Mouse (Mus musculus) limb, embryonic 11.5 days (tissue): ENCODE data around the gene Slc16a1. TPM values are rescaled to one million over a fixed set of nuclear protein-coding genes. Genes with fewer than 3 reads are reported as not detected.

Experiments used
- ATAC-seq: fragments of 200-750 bp; cut with Nextera tagmentation; 2 replicates; pipeline ENCODE4 v1.8.0; 2017; ENCODE audit warnings: low read depth; ENCODE audit not compliant: insufficient number of reproducible peaks, low FRiP score, low TSS enrichment
- DNase-seq: peaks from one replicate; pipeline ENCODE4 v3.0.0-alpha.2; 2015; ENCODE audit warnings: low spot score
- H3K27ac ChIP-seq: fragments of 300-500 bp; sonication (generic); replicated peaks from 2 replicates; pipeline ENCODE4 v1.5.1; 2014; ENCODE audit warnings: low read depth, mild to moderate bottlenecking, low read length
- H3K27me3 ChIP-seq: fragments of 300-500 bp; sonication (generic); 2 replicates; pipeline ENCODE4 v1.6.1; 2014; ENCODE audit warnings: mild to moderate bottlenecking, low read length, mixed read lengths; ENCODE audit not compliant: control insufficient read depth, insufficient read depth
- H3K36me3 ChIP-seq: fragments of 300-500 bp; sonication (generic); 2 replicates; pipeline ENCODE4 v1.6.1; 2014; ENCODE audit warnings: mild to moderate bottlenecking, low read length, moderate library complexity, mixed read lengths; ENCODE audit not compliant: control insufficient read depth, insufficient read depth
- H3K4me1 ChIP-seq: fragments of 300-500 bp; sonication (generic); 2 replicates; pipeline ENCODE4 v1.6.1; 2014; ENCODE audit warnings: low read length, mixed read lengths; ENCODE audit not compliant: control insufficient read depth, insufficient read depth
- H3K4me2 ChIP-seq: fragments of 300-500 bp; sonication (generic); 2 replicates; pipeline ENCODE4 v1.6.1; 2014; ENCODE audit warnings: low read depth, mild to moderate bottlenecking, moderate library complexity; ENCODE audit not compliant: severe bottlenecking
- H3K4me3 ChIP-seq: fragments of 300-500 bp; sonication (generic); 2 replicates; pipeline ENCODE4 v1.5.1; 2014; ENCODE audit warnings: low read depth, low read length
- H3K9ac ChIP-seq: fragments of 300-500 bp; sonication (generic); 2 replicates; pipeline ENCODE4 v1.6.1; 2014; ENCODE audit warnings: mild to moderate bottlenecking, low read length
- H3K9me3 ChIP-seq: fragments of 300-500 bp; sonication (generic); 2 replicates; pipeline ENCODE4 v1.6.1; 2016; ENCODE audit warnings: low read length; ENCODE audit not compliant: control insufficient read depth
- WGBS: fragments of 180-500 bp; shearing (Covaris S2); extraction: QIAGEN DNeasy Blood & Tissue Kit; methylation state at CpG from one replicate; pipeline ENCODE4 v1.1.7; 2014; 5-methylcytosine and 5-hydroxymethylcytosine counted together
- polyA plus RNA-seq: library from polyadenylated mRNA; unstranded; fragments of >200 nt; fragmentation: Nextera tagmentation; extraction: Ambion mirVana; gene quantifications from 2 replicates; pipeline ENCODE4 v1.2.1, GENCODE M21; 2014

Gene Slc16a1
- polyA plus RNA-seq, 1 experiment from 2014 or later = 55.6 TPM

DNA sequence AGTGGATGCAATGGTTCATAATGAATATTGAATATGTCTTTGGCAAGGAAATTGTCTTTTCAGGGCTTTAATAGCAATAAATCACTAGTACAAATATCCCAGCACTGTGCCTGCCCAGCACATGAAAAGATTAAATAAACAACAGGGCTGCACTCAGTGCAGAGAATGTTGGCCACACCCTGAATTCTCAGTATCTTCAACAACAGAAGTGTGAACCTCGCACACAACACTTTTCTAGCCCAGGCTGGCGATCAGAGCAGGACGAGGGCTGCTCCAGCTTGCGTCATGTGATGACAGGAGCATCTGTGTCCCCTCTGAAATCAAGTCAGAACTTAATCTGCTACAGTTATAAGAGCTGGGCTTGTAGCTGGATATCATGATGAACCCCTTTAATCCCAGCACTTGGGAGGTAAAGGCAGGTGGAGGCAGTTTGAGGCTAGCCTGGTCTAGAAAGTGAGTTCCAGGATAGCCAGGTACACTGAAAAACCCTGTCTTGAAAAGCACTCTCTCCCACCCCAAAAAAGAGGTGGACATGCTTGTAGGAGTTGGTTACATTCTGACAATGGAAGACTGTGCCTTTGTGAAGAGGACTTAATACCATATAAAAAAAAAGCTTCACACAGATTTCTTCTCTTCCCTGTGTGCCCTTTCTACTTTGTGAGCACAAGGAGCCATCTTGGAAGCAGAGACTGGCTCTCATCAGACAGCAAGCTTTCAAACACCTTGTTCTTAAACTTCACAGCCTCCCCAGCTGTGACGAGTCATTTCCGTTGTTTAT is 27.8 kb upstream of the Slc16a1 start:
- Histone ChIP-seq H3K36me3 (no peaks in the 10 kb centered on the region), H3K9ac (no peak overlapping the region), H3K9me3 (no peaks in the 10 kb centered on the region), H3K4me2 (no peak overlapping the region), H3K27ac (no peak overlapping the region), H3K27me3 (no peaks in the 10 kb centered on the region), H3K4me1 (no peaks in the 10 kb centered on the region), H3K4me3 (no peak overlapping the region)
- ATAC-seq (no peak), DNase-seq (no peak)
- WGBS = 85% methylated on average over 6 of the region's 6 CpGs

DNA sequence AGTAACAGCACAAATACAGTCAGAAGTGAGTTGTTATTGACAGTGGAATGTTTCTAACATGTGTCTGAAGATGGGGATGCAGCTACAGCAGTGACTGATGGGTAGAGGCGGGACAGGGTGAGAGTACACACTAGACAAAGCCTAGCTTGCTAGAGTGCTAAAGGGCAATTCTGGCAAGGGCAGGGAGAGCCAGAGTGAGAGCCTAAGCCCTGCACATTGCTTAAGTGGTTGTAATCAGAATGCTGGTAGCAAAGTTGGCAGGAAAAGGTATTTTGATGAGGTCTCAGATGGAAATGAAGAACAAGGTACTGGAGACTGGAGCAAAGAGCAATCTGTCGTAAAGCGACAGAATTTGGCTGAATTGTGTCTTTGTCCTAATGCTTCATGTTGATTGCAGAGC is 26.5 kb upstream of the Slc16a1 start:
- Histone ChIP-seq H3K4me3 (no peak overlapping the region), H3K27ac (no peak overlapping the region), H3K9me3 (no peaks in the 10 kb centered on the region), H3K9ac (no peak overlapping the region), H3K27me3 (no peaks in the 10 kb centered on the region), H3K36me3 (no peaks in the 10 kb centered on the region), H3K4me1 (no peaks in the 10 kb centered on the region), H3K4me2 (no peak overlapping the region)
- WGBS = 94% methylated on average over 3 of the region's 3 CpGs
- DNase-seq (no peak), ATAC-seq (no peak)

DNA sequence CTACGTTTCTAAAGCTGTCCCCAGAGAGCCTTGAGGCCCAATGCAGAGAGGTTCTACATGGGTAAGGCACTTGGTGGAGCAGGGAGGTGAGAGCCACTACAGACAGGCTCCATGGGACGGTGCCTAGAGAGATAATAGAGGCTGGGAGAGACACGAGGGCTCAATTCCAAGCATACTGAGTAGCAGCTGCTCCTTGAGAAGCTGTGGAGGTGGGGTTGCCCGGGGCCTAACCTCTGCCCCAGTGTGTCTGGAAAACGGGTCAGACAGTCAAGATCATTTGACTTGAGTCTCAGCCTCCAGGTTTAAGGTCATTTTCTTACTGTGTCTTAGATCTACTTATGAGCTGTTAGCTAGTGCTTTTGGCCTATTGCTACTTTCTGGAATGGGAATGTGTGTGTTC is 25.4 kb upstream of the Slc16a1 start:
- Histone ChIP-seq H3K4me1 (no peaks in the 10 kb centered on the region), H3K9me3 (no peaks in the 10 kb centered on the region), H3K27me3 (no peaks in the 10 kb centered on the region), H3K4me3 (no peak overlapping the region), H3K27ac (no peak overlapping the region), H3K36me3 (no peaks in the 10 kb centered on the region), H3K9ac (no peak overlapping the region), H3K4me2 (no peak overlapping the region)
- 73% methylated on average over 5 of the region's 5 CpGs for WGBS
- no peak for DNase-seq
- no peak for ATAC-seq

DNA sequence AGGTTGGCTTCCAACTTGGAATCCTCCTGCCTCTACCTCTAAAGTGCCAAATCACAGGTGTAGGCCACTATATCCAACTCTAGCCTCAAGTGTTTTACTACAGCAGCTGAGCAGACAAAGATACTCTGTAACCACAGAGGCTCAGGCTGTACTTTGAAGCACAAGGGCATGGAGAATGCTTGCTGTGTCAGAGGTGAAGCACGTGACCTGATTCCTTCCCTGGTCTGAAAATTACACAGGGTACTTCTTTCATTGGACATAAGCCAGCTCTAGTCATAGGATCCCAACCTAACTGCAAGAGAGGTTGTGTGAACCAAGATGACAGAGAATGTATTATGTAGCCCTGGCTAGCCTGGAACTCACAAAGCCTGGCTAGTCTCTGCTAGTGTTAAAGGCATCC is 24.4 kb upstream of the Slc16a1 start:
- DNase-seq (no peak), ATAC-seq (no peak)
- no peak overlapping the region for H3K27ac ChIP-seq
- H3K4me3 ChIP-seq = no peak overlapping the region
- H3K36me3 ChIP-seq = no peaks in the 10 kb centered on the region
- no peaks in the 10 kb centered on the region for H3K27me3 ChIP-seq
- no peaks in the 10 kb centered on the region for H3K9me3 ChIP-seq
- H3K9ac ChIP-seq = no peak overlapping the region
- H3K4me1 ChIP-seq = no peaks in the 10 kb centered on the region
- no peak overlapping the region for H3K4me2 ChIP-seq
- 82% methylated on average over 1 of the region's 1 CpGs for WGBS

DNA sequence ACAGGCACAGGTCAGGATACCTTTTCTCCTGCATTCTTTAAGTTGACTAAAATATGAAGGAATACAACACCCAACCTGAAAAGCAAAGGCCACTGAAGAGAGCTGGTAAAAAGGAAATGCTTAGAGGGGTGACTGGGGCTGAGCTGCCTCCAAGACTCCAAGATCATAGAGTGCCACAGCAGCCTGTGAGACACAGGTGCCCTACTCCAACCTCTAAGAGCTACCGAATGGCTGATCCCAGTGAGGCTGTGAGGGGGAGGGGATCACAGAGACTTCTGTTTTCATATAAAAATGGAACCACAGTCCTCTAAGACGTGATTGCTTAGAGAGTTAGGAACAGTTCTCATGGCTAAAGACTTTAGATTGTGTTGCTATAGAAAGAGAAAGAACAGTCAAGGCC is 23.3 kb upstream of the Slc16a1 start:
- Histone ChIP-seq H3K4me2 (no peak overlapping the region), H3K4me1 (no peaks in the 10 kb centered on the region), H3K9ac (no peak overlapping the region), H3K36me3 (no peaks in the 10 kb centered on the region), H3K4me3 (no peak overlapping the region), H3K27me3 (no peaks in the 10 kb centered on the region), H3K9me3 (no peaks in the 10 kb centered on the region), H3K27ac (no peak overlapping the region)
- 71% methylated on average over 2 of the region's 2 CpGs for WGBS
- no peak for ATAC-seq
- no peak for DNase-seq

DNA sequence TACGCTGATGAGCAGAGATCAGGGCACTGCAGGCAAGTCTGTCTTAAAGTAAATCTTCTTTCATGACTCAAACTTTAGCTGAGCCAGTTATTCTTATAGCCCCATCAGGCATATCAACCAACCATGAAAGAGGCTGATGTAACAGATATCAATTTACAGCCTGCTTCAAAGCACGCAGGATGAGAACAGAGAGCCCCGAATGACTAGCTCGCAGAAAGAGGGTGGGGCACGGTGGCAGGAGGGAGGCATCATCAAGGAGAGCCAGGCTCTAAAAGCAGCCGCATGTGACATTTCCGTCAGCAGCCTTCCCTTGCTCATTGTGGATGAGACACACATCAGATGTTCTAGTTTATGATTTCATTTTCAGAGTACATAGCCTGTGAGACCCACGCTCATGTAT is 22.3 kb upstream of the Slc16a1 start:
- H3K27ac ChIP-seq = no peak overlapping the region
- H3K27me3 ChIP-seq = no peaks in the 10 kb centered on the region
- H3K4me3 ChIP-seq = no peak overlapping the region
- H3K4me1 ChIP-seq = no peaks in the 10 kb centered on the region
- H3K4me2 ChIP-seq = no peak overlapping the region
- DNase-seq = no peak
- ATAC-seq = no peak
- 31% methylated on average over 8 of the region's 8 CpGs for WGBS
- H3K36me3 ChIP-seq = no peaks in the 10 kb centered on the region
- no peaks in the 10 kb centered on the region for H3K9me3 ChIP-seq
- H3K9ac ChIP-seq = no peak overlapping the region

DNA sequence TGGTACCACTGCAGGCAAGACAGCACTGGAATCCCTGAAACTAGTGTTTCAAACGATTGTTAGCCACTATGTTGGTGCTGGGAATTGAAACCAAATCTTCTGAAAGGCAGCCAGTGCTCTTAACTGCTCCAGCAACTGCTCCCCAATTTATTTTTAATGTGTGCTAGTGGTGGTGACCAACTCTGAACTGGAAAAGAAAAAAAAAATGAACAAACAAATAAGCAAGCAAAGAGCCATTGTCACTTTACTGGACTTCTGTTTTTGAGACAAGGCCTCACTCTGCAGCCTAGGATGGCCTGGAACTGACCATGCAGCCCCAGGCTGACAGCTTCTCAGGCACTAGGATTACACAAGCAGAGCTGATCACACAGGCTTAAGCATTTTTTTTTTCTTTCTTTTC is 16.6 kb upstream of the Slc16a1 start:
- Histone ChIP-seq H3K9me3 (no peaks in the 10 kb centered on the region), H3K36me3 (no peaks in the 10 kb centered on the region), H3K27ac (no peak overlapping the region), H3K4me3 (no peak overlapping the region), H3K9ac (no peak overlapping the region), H3K4me2 (no peak overlapping the region), H3K27me3 (no peaks in the 10 kb centered on the region), H3K4me1 (no peaks in the 10 kb centered on the region)
- WGBS = 57% methylated on average over 1 of the region's 1 CpGs
- no peak for ATAC-seq
- DNase-seq = no peak

DNA sequence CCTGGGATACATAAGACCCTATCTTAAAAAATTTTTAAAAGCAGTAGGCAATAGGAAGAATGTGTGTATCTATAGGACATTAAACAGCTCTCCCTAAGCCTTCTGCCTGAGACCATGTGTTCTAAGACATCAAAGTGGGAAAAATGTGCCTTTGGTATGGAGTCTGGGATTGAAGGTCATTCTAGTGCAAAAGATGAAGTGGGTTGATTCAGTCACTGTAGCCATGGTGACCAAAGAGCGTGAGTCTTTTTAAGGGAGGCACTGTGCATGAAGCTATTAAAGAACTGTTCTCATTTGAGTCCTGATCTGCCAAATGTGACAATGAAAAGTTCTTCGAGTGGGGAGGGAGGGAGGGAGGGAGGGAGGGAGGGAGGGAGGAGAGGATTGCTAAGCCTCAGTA is 8.7 kb upstream of the Slc16a1 start:
- Histone ChIP-seq H3K4me1 (no peaks in the 10 kb centered on the region), H3K36me3 (no peaks in the 10 kb centered on the region), H3K27me3 (no peaks in the 10 kb centered on the region), H3K9me3 (no peaks in the 10 kb centered on the region), H3K4me2 (no peak overlapping the region), H3K9ac (no peak overlapping the region), H3K4me3 (no peak overlapping the region), H3K27ac (no peak overlapping the region)
- DNase-seq (no peak), ATAC-seq (no peak)
- 83% methylated on average over 2 of the region's 2 CpGs for WGBS

DNA sequence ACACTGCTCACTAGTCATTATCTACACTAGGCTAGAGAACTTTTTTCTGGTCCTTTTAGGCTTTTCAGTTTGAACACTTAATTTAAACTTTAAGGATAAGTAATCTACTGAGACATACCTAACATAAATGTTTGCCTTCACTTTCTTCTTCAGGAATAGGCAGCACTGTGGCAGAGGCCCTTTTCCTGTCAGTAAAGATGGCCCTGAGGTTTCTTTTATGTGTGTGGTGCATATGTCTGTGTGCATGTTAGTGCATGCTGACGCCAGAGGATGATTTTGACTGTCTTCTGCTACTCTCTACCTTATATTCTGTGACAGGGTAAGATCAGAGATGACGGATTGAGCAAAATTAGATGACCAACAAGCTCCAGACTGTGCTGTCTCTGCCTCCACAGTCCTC is 7.5 kb upstream of the Slc16a1 start:
- no peak overlapping the region for H3K4me3 ChIP-seq
- no peaks in the 10 kb centered on the region for H3K36me3 ChIP-seq
- H3K27ac ChIP-seq = no peak overlapping the region
- no peak for ATAC-seq
- H3K9ac ChIP-seq = no peak overlapping the region
- no peaks in the 10 kb centered on the region for H3K9me3 ChIP-seq
- 76% methylated on average over 2 of the region's 2 CpGs for WGBS
- DNase-seq = no peak
- no peaks in the 10 kb centered on the region for H3K4me1 ChIP-seq
- H3K27me3 ChIP-seq = no peaks in the 10 kb centered on the region
- no peak overlapping the region for H3K4me2 ChIP-seq
